Mouse (Mus musculus) cerebellum, adult 9-10 months (tissue): ENCODE results near the gene Cdc42.

ENCODE experiments used
- DNase-seq: peaks from one replicate; pipeline ENCODE4 v3.0.0; 2022

The Cdc42 gene

GRCm38 (mm10) chr4:137281273-137281672 is 76.2 kb downstream of the Cdc42 start:
- DNase-seq: no peak

- no peak for DNase-seq
These were observed 78.2 kb downstream of the Cdc42 start for GRCm38 (mm10) chr4:137279346-137279745.

- DNase-seq: no peak
These were observed 79.1 kb downstream of the Cdc42 start for GRCm38 (mm10) chr4:137278144-137279040.

GRCm38 (mm10) chr4:137277600-137278143 is 79.8 kb downstream of the Cdc42 start:
- no peak for DNase-seq

GRCm38 (mm10) chr4:137277166-137277513 is 80.4 kb downstream of the Cdc42 start, which contains the start of gene Wnt4:
Wnt4 (plus strand) TSS chr4:137277489.
- DNase-seq: no peak

- DNase-seq: no peak
These were observed 80.9 kb downstream of the Cdc42 start for GRCm38 (mm10) chr4:137276443-137277165.

GRCm38 (mm10) chr4:137274304-137274703 is 83.2 kb downstream of the Cdc42 start:
- DNase-seq: no peak

GRCm38 (mm10) chr4:137271856-137272255 is 85.7 kb downstream of the Cdc42 start:
- no peak for DNase-seq
